Mouse (Mus musculus): ENCODE measurements around the gene Tcf12. TPM values are rescaled to one million over a fixed set of nuclear protein-coding genes. Genes with fewer than 3 reads are reported as not detected.

Gene Tcf12
- polyA plus RNA-seq, 1 experiment from 2014 or later = 191 TPM

DNA sequence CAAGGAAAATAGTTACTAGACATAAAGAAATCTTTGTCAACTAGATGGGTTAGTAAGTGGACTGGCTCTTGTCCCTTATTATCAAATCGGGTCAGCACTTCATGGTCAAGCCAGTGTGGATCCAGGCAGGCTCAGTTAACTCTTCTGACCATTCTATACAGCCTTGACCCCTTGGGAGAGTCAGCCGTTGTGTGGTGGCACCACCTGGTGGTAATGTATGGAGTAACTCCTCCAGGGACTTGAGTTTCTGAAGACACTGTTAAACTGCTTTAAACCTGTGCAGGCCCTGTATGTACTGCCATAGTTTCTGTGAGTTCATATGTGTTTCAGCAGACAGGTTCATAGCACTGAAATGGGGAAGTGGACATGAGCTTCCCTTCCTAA is 305.3 kb downstream of the Tcf12 start:
- DNase-seq (ENCODE audit: low spot score) (peak; percentile 89), ATAC-seq (ENCODE audit: insufficient number of reproducible peaks, low FRiP score, low TSS enrichment, low read depth) (peak; percentile 59)
- 11% methylated on average over 2 of the region's 2 CpGs for WGBS

DNA sequence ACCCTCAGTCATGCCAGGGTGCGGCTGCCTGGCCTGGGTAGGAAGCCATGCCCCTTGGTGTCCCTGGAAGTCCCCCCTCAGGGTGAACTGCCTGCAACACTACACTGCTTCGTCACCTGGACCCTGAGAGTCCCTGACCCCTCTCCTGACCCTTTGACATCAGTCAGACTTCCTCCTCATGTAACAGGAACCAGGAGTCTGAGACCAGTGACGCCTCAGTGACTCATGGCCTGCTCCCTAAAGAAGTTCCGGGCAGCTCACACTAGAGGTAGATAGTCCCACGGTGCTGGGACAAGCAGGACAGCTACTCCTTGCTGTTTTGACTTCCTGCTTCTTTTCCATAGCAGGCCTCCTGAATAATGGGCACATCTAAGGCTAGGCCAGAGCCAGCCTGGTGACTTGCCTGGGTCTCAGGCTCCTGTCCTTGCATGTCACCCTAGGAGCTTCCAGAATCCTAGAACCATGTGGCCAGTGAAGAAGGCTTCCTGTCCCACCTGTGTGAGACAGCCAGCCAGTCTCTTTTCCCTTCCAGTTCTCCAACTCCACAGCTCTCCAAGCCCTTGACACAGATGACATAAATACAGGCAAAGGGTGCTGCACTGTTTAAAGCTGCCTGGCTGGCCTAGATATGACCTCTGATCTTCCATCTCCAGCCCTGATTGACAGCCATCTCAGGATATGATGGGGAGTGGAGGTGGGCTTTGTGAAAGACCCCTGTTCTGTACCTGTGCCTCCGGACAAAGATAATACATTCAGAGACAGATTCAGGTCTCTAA is 305.8 kb downstream of the Tcf12 start:
- no peaks in the 10 kb centered on the region for H3K36me3 ChIP-seq (ENCODE audit: control insufficient read depth, insufficient read depth, low read length)
- WGBS = 54% methylated on average over 6 of the region's 6 CpGs
- H3K9ac ChIP-seq (ENCODE audit: low read length) = no peak overlapping the region
- H3K9me3 ChIP-seq (ENCODE audit: control insufficient read depth, low read length) = no peaks in the 10 kb centered on the region
- H3K4me1 ChIP-seq (ENCODE audit: control insufficient read depth, insufficient read depth, low read length) = no peaks in the 10 kb centered on the region
- no peak overlapping the region for H3K27ac ChIP-seq (replicated peaks; ENCODE audit: low read depth, low read length)
- DNase-seq (ENCODE audit: low spot score) (no peak), ATAC-seq (ENCODE audit: insufficient number of reproducible peaks, low FRiP score, low TSS enrichment, low read depth) (no peak)
- H3K27me3 ChIP-seq (ENCODE audit: control insufficient read depth, insufficient read depth, low read length) = no peaks in the 10 kb centered on the region
- no peak overlapping the region for H3K4me3 ChIP-seq (ENCODE audit: low read depth, low read length)
- no peak overlapping the region for H3K4me2 ChIP-seq (ENCODE audit: low read depth, severe bottlenecking)

More for the DNA sequence above, 305.3 kb downstream of the Tcf12 start:
- Histone ChIP-seq H3K4me3 (ENCODE audit: low read depth, low read length) (no peak overlapping the region), H3K4me2 (ENCODE audit: low read depth, severe bottlenecking) (no peak overlapping the region), H3K9ac (ENCODE audit: low read length) (no peak overlapping the region), H3K27me3 (ENCODE audit: control insufficient read depth, insufficient read depth, low read length) (no peaks in the 10 kb centered on the region), H3K36me3 (ENCODE audit: control insufficient read depth, insufficient read depth, low read length) (no peaks in the 10 kb centered on the region), H3K27ac (replicated peaks; ENCODE audit: low read depth, low read length) (no peak overlapping the region), H3K4me1 (ENCODE audit: control insufficient read depth, insufficient read depth, low read length) (no peaks in the 10 kb centered on the region), H3K9me3 (ENCODE audit: control insufficient read depth, low read length) (no peaks in the 10 kb centered on the region)

DNA sequence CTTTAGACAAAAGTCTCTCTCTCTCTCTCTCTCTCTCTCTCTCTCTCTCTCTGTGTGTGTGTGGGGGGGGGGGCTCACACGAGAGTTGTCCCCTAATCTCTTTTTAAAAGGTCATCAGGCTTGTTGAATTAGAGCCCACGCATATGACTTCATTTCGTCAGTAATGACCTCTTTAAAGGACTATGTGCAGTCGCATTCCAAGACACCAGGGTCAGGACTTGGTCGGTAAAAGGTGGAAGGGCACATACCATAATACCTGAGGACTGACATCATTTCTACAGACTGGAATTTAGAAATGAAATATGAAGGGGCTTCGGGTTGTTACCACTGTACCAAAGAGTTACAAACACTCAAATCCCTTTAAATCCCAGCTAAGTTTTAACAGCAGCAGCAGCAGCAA is 307.6 kb downstream of the Tcf12 start:
- no peak overlapping the region for H3K9ac ChIP-seq (ENCODE audit: low read length)
- no peaks in the 10 kb centered on the region for H3K36me3 ChIP-seq (ENCODE audit: control insufficient read depth, insufficient read depth, low read length)
- DNase-seq (ENCODE audit: low spot score) = no peak
- no peak overlapping the region for H3K4me3 ChIP-seq (ENCODE audit: low read depth, low read length)
- no peaks in the 10 kb centered on the region for H3K27me3 ChIP-seq (ENCODE audit: control insufficient read depth, insufficient read depth, low read length)
- H3K4me1 ChIP-seq (ENCODE audit: control insufficient read depth, insufficient read depth, low read length) = no peaks in the 10 kb centered on the region
- 25% methylated on average over 6 of the region's 6 CpGs for WGBS
- H3K4me2 ChIP-seq (ENCODE audit: low read depth, severe bottlenecking) = no peak overlapping the region
- H3K9me3 ChIP-seq (ENCODE audit: control insufficient read depth, low read length) = no peaks in the 10 kb centered on the region
- H3K27ac ChIP-seq (replicated peaks; ENCODE audit: low read depth, low read length) = no peak overlapping the region
- no peak for ATAC-seq (ENCODE audit: insufficient number of reproducible peaks, low FRiP score, low TSS enrichment, low read depth)

DNA sequence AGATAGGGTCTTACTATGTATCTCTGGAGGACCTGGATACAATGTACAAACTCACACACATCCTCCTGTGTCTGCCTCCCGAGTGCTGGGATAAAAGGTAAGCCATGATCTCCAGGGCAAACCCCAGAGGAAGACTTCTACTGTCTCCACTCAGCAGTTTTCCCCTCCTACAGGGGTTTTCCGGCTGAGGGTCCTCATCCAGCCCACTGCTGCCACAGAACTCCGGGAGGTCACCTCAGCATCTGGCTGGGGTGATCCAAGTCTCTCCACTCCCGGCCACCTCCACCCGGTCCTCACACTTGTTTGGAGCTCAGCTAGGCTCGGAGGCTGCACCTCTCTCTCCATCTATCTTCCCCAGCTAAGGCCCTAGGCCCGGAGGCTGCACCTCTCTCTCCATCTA is 308.4 kb downstream of the Tcf12 start:
- 50% methylated on average over 7 of the region's 7 CpGs for whole genome bisulfite sequencing
- Histone ChIP-seq H3K27me3 (ENCODE audit: control insufficient read depth, insufficient read depth, low read length) (no peaks in the 10 kb centered on the region), H3K4me1 (ENCODE audit: control insufficient read depth, insufficient read depth, low read length) (no peaks in the 10 kb centered on the region), H3K27ac (replicated peaks; ENCODE audit: low read depth, low read length) (no peak overlapping the region), H3K9ac (ENCODE audit: low read length) (no peak overlapping the region), H3K36me3 (ENCODE audit: control insufficient read depth, insufficient read depth, low read length) (no peaks in the 10 kb centered on the region), H3K9me3 (ENCODE audit: control insufficient read depth, low read length) (no peaks in the 10 kb centered on the region), H3K4me3 (ENCODE audit: low read depth, low read length) (no peak overlapping the region), H3K4me2 (ENCODE audit: low read depth, severe bottlenecking) (no peak overlapping the region)
- ATAC-seq (ENCODE audit: insufficient number of reproducible peaks, low FRiP score, low TSS enrichment, low read depth) = no peak
- no peak for DNase-seq (ENCODE audit: low spot score)

DNA sequence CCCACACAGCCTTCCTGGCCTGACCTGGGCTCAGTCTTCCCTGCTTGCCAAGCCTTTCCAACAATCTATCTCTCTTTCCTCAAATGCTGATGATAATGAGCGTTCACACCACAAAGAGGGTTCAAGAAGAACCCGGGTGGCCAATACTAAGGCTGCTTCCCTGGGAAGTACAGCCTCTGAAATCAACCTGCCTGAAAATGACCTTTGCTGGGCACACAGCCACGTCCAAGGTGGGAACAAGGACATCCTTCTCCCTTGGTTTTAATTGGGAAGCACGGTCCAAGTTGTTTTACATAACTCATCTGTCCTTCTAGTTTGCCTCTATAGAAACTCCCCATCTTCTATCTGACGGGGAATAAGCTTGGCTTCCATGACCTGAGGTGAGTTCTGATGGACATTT is 312.1 kb downstream of the Tcf12 start:
- no peaks in the 10 kb centered on the region for H3K27me3 ChIP-seq (ENCODE audit: control insufficient read depth, insufficient read depth, low read length)
- no peaks in the 10 kb centered on the region for H3K36me3 ChIP-seq (ENCODE audit: control insufficient read depth, insufficient read depth, low read length)
- DNase-seq (ENCODE audit: low spot score) = no peak

DNA sequence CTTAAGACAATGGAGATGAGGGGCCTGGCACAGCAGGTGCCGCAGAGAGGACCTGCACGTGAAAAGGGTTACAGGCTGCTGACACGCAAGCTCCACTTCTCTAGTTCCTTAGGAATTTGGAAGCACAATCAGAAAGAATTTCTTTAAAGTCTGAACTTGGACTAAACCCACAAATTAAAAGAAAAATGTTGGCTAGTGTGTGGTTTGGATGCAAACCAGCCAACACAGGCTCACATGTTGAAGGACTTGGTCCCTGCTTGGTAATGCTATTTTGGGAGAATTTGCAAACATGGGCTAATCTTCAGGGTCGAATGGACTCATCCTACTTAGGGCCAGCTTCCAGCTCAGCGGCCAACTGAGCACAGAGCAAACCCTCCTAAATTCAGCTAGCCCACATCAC is 313.5 kb downstream of the Tcf12 start:
- DNase-seq (ENCODE audit: low spot score) (no peak), ATAC-seq (ENCODE audit: insufficient number of reproducible peaks, low FRiP score, low TSS enrichment, low read depth) (no peak)
- H3K27ac ChIP-seq (replicated peaks; ENCODE audit: low read depth, low read length) = no peak overlapping the region
- no peak overlapping the region for H3K9ac ChIP-seq (ENCODE audit: low read length)
- no peak overlapping the region for H3K4me3 ChIP-seq (ENCODE audit: low read depth, low read length)
- H3K4me2 ChIP-seq (ENCODE audit: low read depth, severe bottlenecking) = no peak overlapping the region
- no peaks in the 10 kb centered on the region for H3K9me3 ChIP-seq (ENCODE audit: control insufficient read depth, low read length)
- 82% methylated on average over 5 of the region's 5 CpGs for WGBS
- H3K27me3 ChIP-seq (ENCODE audit: control insufficient read depth, insufficient read depth, low read length) = no peaks in the 10 kb centered on the region
- H3K36me3 ChIP-seq (ENCODE audit: control insufficient read depth, insufficient read depth, low read length) = no peaks in the 10 kb centered on the region
- no peaks in the 10 kb centered on the region for H3K4me1 ChIP-seq (ENCODE audit: control insufficient read depth, insufficient read depth, low read length)

More for the DNA sequence above, 312.1 kb downstream of the Tcf12 start:
- 89% methylated on average over 5 of the region's 5 CpGs for WGBS
- H3K9me3 ChIP-seq (ENCODE audit: control insufficient read depth, low read length) = no peaks in the 10 kb centered on the region
- H3K4me3 ChIP-seq (ENCODE audit: low read depth, low read length) = no peak overlapping the region
- no peak for ATAC-seq (ENCODE audit: insufficient number of reproducible peaks, low FRiP score, low TSS enrichment, low read depth)
- H3K4me1 ChIP-seq (ENCODE audit: control insufficient read depth, insufficient read depth, low read length) = no peaks in the 10 kb centered on the region
- H3K27ac ChIP-seq (replicated peaks; ENCODE audit: low read depth, low read length) = no peak overlapping the region
- no peak overlapping the region for H3K4me2 ChIP-seq (ENCODE audit: low read depth, severe bottlenecking)
- H3K9ac ChIP-seq (ENCODE audit: low read length) = no peak overlapping the region

Small RNA genes within 50 kb of the gene (microRNA-seq; reads per million reads assigned to microRNA genes)
- not detected for gene Gm27450

Other genes starting within 250 kb of the Tcf12 start
- 53.1 and 60.1 TPM in 2 replicates for gene Zfp280d, start 163.0 kb upstream of the Tcf12 start, polyA plus RNA-seq (2014; fragmentation: Nextera tagmentation; extraction: Ambion mirVana)

Data from limb, embryonic 11.5 days (tissue).